Mouse (Mus musculus) MEL (cell line): ENCODE measurements around the gene Srgap2. TPM values are rescaled to one million over a fixed set of nuclear protein-coding genes. Genes with fewer than 3 reads are reported as not detected.

ENCODE experiments used
- DNase-seq: peaks from one replicate; pipeline ENCODE4 v3.0.0; 2011; ENCODE audit warnings: low read depth, low spot score
- H3K27ac ChIP-seq: 2 replicates; pipeline ENCODE4 v1.5.1; 2012; ENCODE audit warnings: low read depth, mild to moderate bottlenecking, control low read depth, low read length, moderate library complexity; ENCODE audit not compliant: control insufficient read depth
- H3K27me3 ChIP-seq, 2 experiments: fragments of 150-350 bp in 1 of 2; sonication (generic) in 1 of 2; 2 replicates each; pipeline ENCODE4 v1.6.1; 2012; ENCODE audit warnings: low read length in 2 of 2, mild to moderate bottlenecking in 2 of 2, improper control_type of control experiment in 1 of 2, moderate library complexity in 1 of 2; ENCODE audit not compliant: insufficient read depth in 2 of 2, control insufficient read depth in 1 of 2
- H3K36me3 ChIP-seq, 2 experiments: 2 replicates each; pipeline ENCODE4 v1.6.1; 2012 to 2014; ENCODE audit warnings: low read length in 2 of 2, improper control_type of control experiment in 1 of 2, inconsistent platforms in 1 of 2, mild to moderate bottlenecking in 1 of 2; ENCODE audit not compliant: insufficient read depth in 2 of 2, control insufficient read depth in 1 of 2
- H3K4me1 ChIP-seq, 2 experiments: fragments of 150-350 bp in 1 of 2; sonication (generic) in 1 of 2; 2 replicates each; pipeline ENCODE4 v1.6.1; 2012; ENCODE audit warnings: low read length in 2 of 2, improper control_type of control experiment in 1 of 2, mild to moderate bottlenecking in 1 of 2; ENCODE audit not compliant: insufficient read depth in 2 of 2, control insufficient read depth in 1 of 2
- H3K4me3 ChIP-seq, 2 experiments: fragments of 150-350 bp in 1 of 2; sonication (generic) in 1 of 2; 2 replicates each; pipeline ENCODE4 v1.5.1; 2012; ENCODE audit warnings: low read depth in 2 of 2, low read length in 2 of 2, mild to moderate bottlenecking in 2 of 2, moderate library complexity in 2 of 2, control low read depth in 1 of 2, improper control_type of control experiment in 1 of 2; ENCODE audit not compliant: control insufficient read depth in 1 of 2, insufficient read depth in 1 of 2
- H3K79me2 ChIP-seq: 2 replicates; pipeline ENCODE4 v1.6.1; 2012; ENCODE audit warnings: mild to moderate bottlenecking, low read length, moderate library complexity; ENCODE audit not compliant: control insufficient read depth, poor library complexity, insufficient read depth
- H3K9ac ChIP-seq: 2 replicates; pipeline ENCODE4 v1.6.1; 2012; ENCODE audit warnings: low read depth, mild to moderate bottlenecking, control low read depth, low read length, moderate library complexity; ENCODE audit not compliant: control insufficient read depth, poor library complexity, severe bottlenecking
- H3K9me3 ChIP-seq: fragments of 150-350 bp; sonication (generic); replicated peaks from 2 replicates; pipeline ENCODE4 v1.6.1; 2012; ENCODE audit warnings: mild to moderate bottlenecking, low read length, improper control_type of control experiment, moderate library complexity; ENCODE audit not compliant: insufficient read depth
- BHLHE40 ChIP-seq: IDR thresholded peaks from 2 replicates; pipeline ENCODE4 v1.6.1; 2012; ENCODE audit warnings: low read depth, mild to moderate bottlenecking, inconsistent platforms, low read length, improper control_type of control experiment, borderline replicate concordance
- CHD1 ChIP-seq: IDR thresholded peaks from 2 replicates; pipeline ENCODE4 v1.6.1; 2012; ENCODE audit warnings: low read depth, mild to moderate bottlenecking, inconsistent platforms, low read length, improper control_type of control experiment
- CTCF ChIP-seq, 3 experiments: IDR thresholded peaks in 2 of 3; conservative IDR thresholded peaks in 1 of 3; 2 replicates each; pipeline ENCODE4 v1.5.1; 2011 to 2012; ENCODE audit warnings: low read length in 3 of 3, low read depth in 2 of 3, mild to moderate bottlenecking in 2 of 3, improper control_type of control experiment in 1 of 3, inconsistent platforms in 1 of 3, mixed read lengths in 1 of 3, moderate library complexity in 1 of 3; ENCODE audit not compliant: control insufficient read depth in 1 of 3, insufficient read depth in 1 of 3, poor library complexity in 1 of 3, severe bottlenecking in 1 of 3
- E2F4 ChIP-seq: IDR thresholded peaks from 2 replicates; pipeline ENCODE4 v1.6.1; 2011; ENCODE audit warnings: low read depth, low read length, improper control_type of control experiment, borderline replicate concordance
- EP300 ChIP-seq, 2 experiments: IDR thresholded peaks; 2 replicates each; pipeline ENCODE4 v1.6.1; 2011; ENCODE audit warnings: improper control_type of control experiment in 2 of 2, low read length in 2 of 2, low read depth in 1 of 2, mild to moderate bottlenecking in 1 of 2
- ETS1 ChIP-seq: IDR thresholded peaks from 2 replicates; pipeline ENCODE4 v1.6.1; 2012; ENCODE audit warnings: low read depth, mild to moderate bottlenecking, inconsistent platforms, low read length, improper control_type of control experiment, moderate library complexity
- GABPA ChIP-seq: IDR thresholded peaks from 2 replicates; pipeline ENCODE4 v1.6.1; 2012; ENCODE audit warnings: low read depth, mild to moderate bottlenecking, inconsistent platforms, low read length, improper control_type of control experiment, moderate library complexity
- HCFC1 ChIP-seq: IDR thresholded peaks from 2 replicates; pipeline ENCODE4 v1.6.1; 2012; ENCODE audit warnings: low read depth, mild to moderate bottlenecking, inconsistent platforms, low read length, improper control_type of control experiment, moderate library complexity
- MAX ChIP-seq: IDR thresholded peaks from 2 replicates; pipeline ENCODE4 v1.6.1; 2011; ENCODE audit warnings: low read length, improper control_type of control experiment
- MYB ChIP-seq: IDR thresholded peaks from 2 replicates; pipeline ENCODE4 v1.6.1; 2011; ENCODE audit warnings: mild to moderate bottlenecking, low read depth, low read length, improper control_type of control experiment
- POLR2AphosphoS5 ChIP-seq: IDR thresholded peaks from 2 replicates; pipeline ENCODE4 v1.6.1; 2012; ENCODE audit warnings: low read depth, borderline replicate concordance, mild to moderate bottlenecking, inconsistent platforms, low read length, moderate library complexity, mixed read lengths
- RCOR1 ChIP-seq: IDR thresholded peaks from 2 replicates; pipeline ENCODE4 v1.6.1; 2012; ENCODE audit warnings: low read depth, mild to moderate bottlenecking, inconsistent platforms, low read length, improper control_type of control experiment
- TAL1 ChIP-seq: IDR thresholded peaks from 2 replicates; pipeline ENCODE4 v1.6.1; 2012; ENCODE audit warnings: mild to moderate bottlenecking, inconsistent platforms, low read length, moderate library complexity, mixed read lengths
- TCF12 ChIP-seq: IDR thresholded peaks from 2 replicates; pipeline ENCODE4 v1.6.1; 2014; ENCODE audit warnings: low read depth, mild to moderate bottlenecking, inconsistent platforms, low read length, improper control_type of control experiment, moderate library complexity
- UBTF ChIP-seq: IDR thresholded peaks from 2 replicates; pipeline ENCODE4 v1.6.1; 2012; ENCODE audit warnings: low read depth, mild to moderate bottlenecking, inconsistent platforms, low read length, improper control_type of control experiment, moderate library complexity, borderline replicate concordance; ENCODE audit not compliant: insufficient read depth
- USF2 ChIP-seq, 2 experiments: IDR thresholded peaks; 2 replicates each; pipeline ENCODE4 v1.6.1; 2011 to 2012; ENCODE audit warnings: improper control_type of control experiment in 2 of 2, low read length in 2 of 2, borderline replicate concordance in 1 of 2, inconsistent platforms in 1 of 2, low read depth in 1 of 2, mild to moderate bottlenecking in 1 of 2; ENCODE audit not compliant: insufficient read depth in 1 of 2
- ZKSCAN1 ChIP-seq: IDR thresholded peaks from 2 replicates; pipeline ENCODE4 v1.6.1; 2012; ENCODE audit warnings: low read depth, mild to moderate bottlenecking, inconsistent platforms, low read length, improper control_type of control experiment, moderate library complexity
- polyA plus RNA-seq, 2 experiments: library from polyadenylated mRNA; stranded (reverse) in 1 of 2; unstranded in 1 of 2; fragments of >175 nt in 1 of 2; fragments of >200 nt in 1 of 2; gene quantifications; 2 replicates each; pipeline versions ENCODE4 v1.2.1 to v1.2.4; 2012; ENCODE audit warnings: low replicate concordance in 2 of 2, low read depth in 1 of 2; ENCODE audit not compliant: insufficient read length in 2 of 2, insufficient read depth in 1 of 2, missing spikeins in 1 of 2
- total RNA-seq: library from RNA; depleted of rRNA; stranded (reverse); fragments of 300-350 nt; gene quantifications from 2 replicates; pipeline ENCODE4 v1.2.3, GENCODE M21; 2012

Srgap2 gene
- total and polyA plus RNA-seq, 3 experiments, result 9.0 to 25.3 TPM; not detected in 1

- no peaks in the 10 kb centered on the region for H3K4me1 ChIP-seq
- H3K9ac ChIP-seq, result no peak overlapping the region
- no peaks in the 10 kb centered on the region for H3K79me2 ChIP-seq
- H3K27ac ChIP-seq, result no peak overlapping the region
- TF ChIP-seq TAL1 (no peak), CTCF (IDR thresholded peaks at IDR 0.05 in 2 of 3, conservative IDR thresholded peaks at IDR 0.05 in 1 of 3; ENCODE audit: control insufficient read depth in 1 of 3, insufficient read depth in 1 of 3, low read depth in 2 of 3, low read length in 3 of 3, poor library complexity in 1 of 3, severe bottlenecking in 1 of 3) (peak in 1 of 3 experiments; percentile 18; a peak in 1 of 6 replicates)
- no peak for DNase-seq
- no peaks in the 10 kb centered on the region for H3K9me3 ChIP-seq
- no peak overlapping the region for H3K4me3 ChIP-seq
- no peaks in the 10 kb centered on the region for H3K36me3 ChIP-seq
- H3K27me3 ChIP-seq, result no peaks in the 10 kb centered on the region
Measured at GRCm38 (mm10) chr1:131548494-131549365, 21.6 kb upstream of the Srgap2 start.

- H3K27me3 ChIP-seq, result no peaks in the 10 kb centered on the region
- no peaks in the 10 kb centered on the region for H3K4me1 ChIP-seq
- H3K9me3 ChIP-seq, result no peaks in the 10 kb centered on the region
- H3K4me3 ChIP-seq, result no peak overlapping the region
- TF ChIP-seq EP300 (IDR thresholded peaks at IDR 0.05; ENCODE audit: low read depth in 1 of 2, low read length in 2 of 2) (no peak), ETS1 (no peak), GABPA (no peak), TCF12 (no peak), RCOR1 (no peak), CHD1 (no peak), BHLHE40 (no peak), CTCF (IDR thresholded peaks at IDR 0.05 in 2 of 3, conservative IDR thresholded peaks at IDR 0.05 in 1 of 3; ENCODE audit: control insufficient read depth in 1 of 3, insufficient read depth in 1 of 3, low read depth in 2 of 3, low read length in 3 of 3, poor library complexity in 1 of 3, severe bottlenecking in 1 of 3) (no peak), MYB (no peak), USF2 (IDR thresholded peaks at IDR 0.05; ENCODE audit: borderline replicate concordance in 1 of 2, insufficient read depth in 1 of 2, low read depth in 1 of 2, low read length in 2 of 2) (no peak), ZKSCAN1 (no peak), UBTF (no peak), HCFC1 (no peak), MAX (no peak), E2F4 (no peak), POLR2AphosphoS5 (no peak)
- H3K27ac ChIP-seq, result no peak overlapping the region
- H3K79me2 ChIP-seq, result no peaks in the 10 kb centered on the region
- no peak overlapping the region for H3K9ac ChIP-seq
- H3K36me3 ChIP-seq, result no peaks in the 10 kb centered on the region
- no peak for DNase-seq
Measured at GRCm38 (mm10) chr1:131546798-131547690, 19.9 kb upstream of the Srgap2 start.
